Mouse (Mus musculus) heart, embryonic 15.5 days (tissue): Measurements from ENCODE around the gene Cgnl1. TPM values are rescaled to one million over a fixed set of nuclear protein-coding genes. Genes with fewer than 3 reads are reported as not detected.
"Not testable (repeated sequence)": the region's sequence is repeated elsewhere in the genome, so short reads cannot be mapped to it uniquely, and the experiment has no call there.

Experiments
- ATAC-seq: fragments of 200-750 bp; cut with Nextera tagmentation; replicated peaks from 2 replicates; pipeline ENCODE4 v1.8.0; 2017; ENCODE audit warnings: low read depth, moderate TSS enrichment; ENCODE audit not compliant: insufficient number of reproducible peaks, insufficient read depth, low FRiP score
- H3K27ac ChIP-seq: fragments of 300-500 bp; sonication (generic); 2 replicates; pipeline ENCODE4 v1.5.1; 2015; ENCODE audit warnings: mild to moderate bottlenecking, inconsistent platforms
- H3K27me3 ChIP-seq: fragments of 300-500 bp; sonication (generic); 2 replicates; pipeline ENCODE4 v1.6.1; 2015; ENCODE audit warnings: inconsistent platforms
- H3K36me3 ChIP-seq: fragments of 300-500 bp; sonication (generic); 2 replicates; pipeline ENCODE4 v1.6.1; 2015; ENCODE audit warnings: mild to moderate bottlenecking, inconsistent platforms
- H3K4me1 ChIP-seq: fragments of 300-500 bp; sonication (generic); replicated peaks from 2 replicates; pipeline ENCODE4 v1.6.1; 2015; ENCODE audit warnings: inconsistent platforms
- H3K4me2 ChIP-seq: fragments of 300-500 bp; sonication (generic); 2 replicates; pipeline ENCODE4 v1.6.1; 2015; ENCODE audit warnings: inconsistent platforms, mild to moderate bottlenecking, moderate library complexity
- H3K4me3 ChIP-seq: fragments of 300-500 bp; sonication (generic); 2 replicates; pipeline ENCODE4 v1.5.1; 2015; ENCODE audit warnings: mild to moderate bottlenecking, inconsistent platforms
- H3K9ac ChIP-seq: fragments of 300-500 bp; sonication (generic); 2 replicates; pipeline ENCODE4 v1.6.1; 2015; ENCODE audit warnings: mild to moderate bottlenecking, inconsistent platforms
- H3K9me3 ChIP-seq: fragments of 300-500 bp; sonication (generic); replicated peaks from 2 replicates; pipeline ENCODE4 v1.6.1; 2016; ENCODE audit warnings: inconsistent platforms
- WGBS: fragments of 180-500 bp; shearing (Covaris S2); methylation state at CpG from one replicate; pipeline ENCODE4 v1.1.7; 2015; ENCODE audit warnings: mixed read lengths; 5-methylcytosine and 5-hydroxymethylcytosine counted together
- polyA plus RNA-seq: library from polyadenylated mRNA; unstranded; fragments of >200 nt; fragmentation: Nextera tagmentation; extraction: Ambion mirVana; gene quantifications from 2 replicates; pipeline ENCODE4 v1.2.1, GENCODE M21; 2015

The Cgnl1 gene
- polyA plus RNA-seq, 1 experiment from 2014 or later: 32.7 TPM

DNA sequence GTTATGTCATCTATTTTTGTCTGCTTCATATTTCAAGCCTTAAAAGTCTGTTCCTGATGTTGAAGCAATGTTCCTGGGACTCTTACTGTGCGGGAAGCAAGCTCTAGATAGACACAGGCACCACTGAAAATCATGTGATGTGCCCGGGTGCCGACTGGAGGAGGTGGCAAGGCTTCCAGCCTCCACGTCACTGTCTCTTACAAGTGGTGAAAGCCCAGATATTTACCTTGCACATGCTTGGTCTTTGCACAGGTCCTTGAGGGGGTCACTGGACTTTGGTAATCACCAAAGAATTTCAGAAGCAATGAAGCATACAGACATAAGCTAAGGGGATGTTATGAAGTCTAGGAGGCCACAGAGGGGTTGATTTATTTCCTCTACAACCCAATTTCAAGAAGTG, 149.4 kb downstream of the Cgnl1 start:
- H3K4me2 ChIP-seq: no peak overlapping the region
- peak overlapping the region; percentile 79 for H3K27ac ChIP-seq
- H3K9ac ChIP-seq: no peak overlapping the region
- no peaks in the 10 kb centered on the region for H3K36me3 ChIP-seq
- no peaks in the 10 kb centered on the region for H3K27me3 ChIP-seq
- no peaks in the 10 kb centered on the region for H3K9me3 ChIP-seq
- H3K4me1 ChIP-seq: peaks cover 28% of the 10 kb centered on the region
- ATAC-seq: no peak
- WGBS: 40% methylated on average over 4 of the region's 4 CpGs
- H3K4me3 ChIP-seq: no peak overlapping the region

DNA sequence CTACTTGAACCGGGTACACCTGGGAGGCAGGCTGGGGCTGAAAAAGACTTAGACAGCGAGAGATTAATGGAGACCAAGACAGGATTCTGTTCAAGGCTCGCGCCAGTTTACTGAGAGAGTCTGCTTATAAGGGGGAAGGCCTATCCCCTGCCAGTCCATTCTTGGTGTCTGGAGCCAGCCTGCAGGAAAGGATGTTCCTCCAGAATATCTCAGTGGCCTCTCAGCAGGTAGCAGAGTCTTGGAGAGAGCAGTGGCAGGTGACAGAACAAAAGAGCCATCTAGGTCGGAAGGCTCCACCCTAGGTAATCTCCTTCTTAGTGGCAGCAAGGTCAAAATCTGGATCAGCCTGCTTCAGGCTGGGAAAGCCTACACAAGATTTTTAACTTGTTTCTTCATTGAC, 151.3 kb downstream of the Cgnl1 start:
- H3K27ac ChIP-seq, H3K27me3 ChIP-seq, H3K4me3 ChIP-seq, ATAC-seq, H3K36me3 ChIP-seq, H3K9me3 ChIP-seq, H3K4me2 ChIP-seq, H3K9ac ChIP-seq: not testable (repeated sequence)
- peaks cover 29% of the 10 kb centered on the region for H3K4me1 ChIP-seq
- WGBS: 86% methylated on average over 5 of the region's 5 CpGs

DNA sequence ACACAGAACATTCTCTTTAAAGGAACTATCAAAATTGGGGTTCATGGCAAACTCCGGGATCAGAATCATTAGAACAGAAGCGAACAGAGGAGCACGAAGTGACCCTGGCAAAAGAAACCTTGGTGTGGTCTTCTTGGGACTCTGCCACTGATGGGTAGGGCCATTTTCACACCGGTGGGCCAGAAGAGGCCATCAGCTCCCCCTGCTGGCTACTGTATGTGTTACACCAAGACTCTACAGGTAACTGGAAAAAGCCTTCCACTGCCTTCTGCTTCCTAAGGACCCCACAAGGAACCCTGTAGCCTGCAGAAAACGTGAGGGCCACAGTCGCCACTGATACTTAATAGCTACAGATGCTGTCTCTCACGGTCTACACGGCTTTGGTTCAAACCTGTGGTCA, 154.0 kb downstream of the Cgnl1 start:
- H3K4me2 ChIP-seq: no peak overlapping the region
- H3K4me3 ChIP-seq: no peak overlapping the region
- H3K36me3 ChIP-seq: no peaks in the 10 kb centered on the region
- no peak overlapping the region for H3K9ac ChIP-seq
- H3K27me3 ChIP-seq: no peaks in the 10 kb centered on the region
- H3K9me3 ChIP-seq: no peaks in the 10 kb centered on the region
- peaks cover 12% of the 10 kb centered on the region for H3K4me1 ChIP-seq
- ATAC-seq: no peak
- no peak overlapping the region for H3K27ac ChIP-seq
- 47% methylated on average over 8 of the region's 8 CpGs for WGBS

DNA sequence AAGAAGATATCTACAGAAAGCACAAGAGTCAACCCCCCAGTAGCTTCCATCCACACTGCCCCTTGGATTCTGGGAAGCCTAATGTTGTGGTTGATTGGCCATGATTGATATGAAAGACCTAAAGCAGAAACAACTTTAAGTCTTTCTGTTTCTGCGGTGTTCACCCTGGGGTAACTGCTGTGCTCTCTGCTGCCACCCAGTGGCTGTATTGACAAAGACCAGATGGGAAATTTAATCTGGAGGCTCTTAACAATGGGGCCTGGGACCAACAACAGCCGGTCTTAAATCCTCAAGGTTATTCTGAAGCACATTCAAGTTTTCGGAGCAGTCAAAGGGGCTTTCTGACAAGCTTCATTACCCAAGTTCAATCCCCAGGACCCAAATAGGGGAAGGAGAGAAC, 155.2 kb downstream of the Cgnl1 start:
- Histone ChIP-seq H3K27me3 (no peaks in the 10 kb centered on the region), H3K4me1 (peaks cover 17% of the 10 kb centered on the region), H3K9me3 (no peaks in the 10 kb centered on the region), H3K36me3 (no peaks in the 10 kb centered on the region), H3K4me3 (no peak overlapping the region), H3K9ac (no peak overlapping the region), H3K4me2 (no peak overlapping the region), H3K27ac (no peak overlapping the region)
- ATAC-seq: peak; percentile 45; the same call in 1 of the 2 replicates
- WGBS: 3% methylated on average over 3 of the region's 3 CpGs

DNA sequence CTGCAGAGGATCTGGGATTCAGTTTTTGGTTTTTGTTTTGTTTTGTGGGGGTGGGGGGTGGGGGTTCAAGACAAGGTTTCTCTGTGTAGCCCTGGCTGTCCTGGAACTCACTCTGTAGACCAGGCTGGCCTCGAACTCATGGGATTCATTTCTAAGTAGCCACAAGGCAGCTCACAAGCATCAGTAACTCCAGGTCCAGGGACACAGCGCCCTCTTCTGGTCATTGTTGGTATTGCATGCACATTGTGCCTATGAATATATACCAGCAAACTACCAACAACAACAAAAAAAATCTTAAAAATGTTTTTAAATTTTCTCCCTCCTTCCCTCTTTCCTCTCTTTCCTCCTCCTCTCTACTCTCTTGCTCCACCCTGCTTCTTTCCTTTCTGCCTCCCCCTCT, 156.8 kb downstream of the Cgnl1 start:
- H3K9me3 ChIP-seq: no peaks in the 10 kb centered on the region
- no peak for ATAC-seq
- no peak overlapping the region for H3K27ac ChIP-seq
- peaks cover 20% of the 10 kb centered on the region for H3K4me1 ChIP-seq
- H3K9ac ChIP-seq: no peak overlapping the region
- no peak overlapping the region for H3K4me2 ChIP-seq
- H3K4me3 ChIP-seq: no peak overlapping the region
- H3K27me3 ChIP-seq: no peaks in the 10 kb centered on the region
- H3K36me3 ChIP-seq: no peaks in the 10 kb centered on the region
- 22% methylated on average over 2 of the region's 2 CpGs for whole genome bisulfite sequencing

DNA sequence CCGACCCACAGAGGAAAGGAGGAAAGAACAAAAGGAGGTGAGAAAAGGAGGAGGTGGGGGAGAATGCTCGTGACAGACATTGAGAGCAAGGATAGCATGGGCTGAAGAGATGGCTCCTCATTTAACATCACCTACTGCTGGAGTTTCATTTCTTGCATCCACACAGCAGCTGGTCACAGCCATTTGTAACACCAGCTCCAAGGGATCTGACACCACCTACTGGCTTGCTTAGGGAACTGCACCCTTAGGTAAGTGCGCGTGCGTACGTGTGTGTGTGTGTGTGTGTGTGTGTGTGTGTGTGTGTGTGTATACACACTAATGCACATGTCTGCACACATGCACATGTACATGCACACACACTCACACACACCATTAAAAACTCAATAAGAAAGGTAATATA, 158.4 kb downstream of the Cgnl1 start:
- Histone ChIP-seq H3K4me2 (no peak overlapping the region), H3K9me3 (no peaks in the 10 kb centered on the region), H3K9ac (no peak overlapping the region), H3K27ac (no peak overlapping the region), H3K27me3 (no peaks in the 10 kb centered on the region), H3K36me3 (no peaks in the 10 kb centered on the region), H3K4me1 (peaks cover 36% of the 10 kb centered on the region), H3K4me3 (no peak overlapping the region)
- ATAC-seq: no peak
- whole genome bisulfite sequencing: 88% methylated on average over 6 of the region's 6 CpGs

GRCm38 (mm10) chr9:71611876-71612275, 159.5 kb downstream of the Cgnl1 start:
- Histone ChIP-seq H3K9me3 (no peaks in the 10 kb centered on the region), H3K4me2 (no peak overlapping the region), H3K4me1 (peaks cover 45% of the 10 kb centered on the region), H3K36me3 (no peaks in the 10 kb centered on the region), H3K27ac (peak overlapping the region; percentile 25), H3K27me3 (no peaks in the 10 kb centered on the region), H3K9ac (no peak overlapping the region), H3K4me3 (no peak overlapping the region)
- WGBS: 42% methylated on average over 4 of the region's 4 CpGs
- no peak; the same call in 1 of the 2 replicates for ATAC-seq

DNA sequence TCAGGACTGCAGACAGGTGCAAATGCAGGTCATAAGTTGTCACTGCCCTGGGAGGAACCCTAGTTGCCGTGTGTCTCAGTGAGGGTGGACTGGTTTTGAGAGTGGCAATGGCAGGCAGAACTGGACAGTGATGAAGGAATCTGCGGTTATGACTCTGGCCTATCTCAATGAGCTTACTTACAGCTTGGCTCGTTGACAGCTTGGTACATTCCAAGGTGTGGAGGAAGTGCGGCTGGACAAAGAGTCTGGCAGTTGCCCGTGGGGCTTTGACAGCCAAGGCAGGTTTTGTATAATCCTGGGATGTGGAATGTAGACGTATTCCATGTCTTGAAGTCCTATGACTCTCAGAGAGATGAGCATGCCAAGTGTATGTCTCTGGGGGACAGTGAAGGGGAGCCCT, 162.4 kb downstream of the Cgnl1 start:
- Histone ChIP-seq H3K9ac (no peak overlapping the region), H3K4me3 (no peak overlapping the region), H3K4me1 (peaks cover 63% of the 10 kb centered on the region), H3K9me3 (no peaks in the 10 kb centered on the region), H3K27ac (peak overlapping the region; percentile 72), H3K4me2 (peak overlapping the region; percentile 17), H3K27me3 (no peaks in the 10 kb centered on the region), H3K36me3 (no peaks in the 10 kb centered on the region)
- 21% methylated on average over 6 of the region's 6 CpGs for WGBS
- peak; percentile 40; the same call in 1 of the 2 replicates for ATAC-seq

GRCm38 (mm10) chr9:71606296-71607057, 164.9 kb downstream of the Cgnl1 start:
- Histone ChIP-seq H3K27me3 (no peaks in the 10 kb centered on the region), H3K9ac (no peak overlapping the region), H3K4me3 (no peak overlapping the region), H3K4me1 (peaks cover 54% of the 10 kb centered on the region), H3K27ac (peak overlapping the region; percentile 77), H3K4me2 (no peak overlapping the region), H3K9me3 (no peaks in the 10 kb centered on the region), H3K36me3 (no peaks in the 10 kb centered on the region)
- peak; percentile 85 for ATAC-seq
- WGBS: 29% methylated on average over 13 of the region's 13 CpGs

- Histone ChIP-seq H3K4me3 (no peak overlapping the region), H3K9me3 (no peaks in the 10 kb centered on the region), H3K27me3 (no peaks in the 10 kb centered on the region), H3K4me2 (no peak overlapping the region), H3K27ac (0 out of 2 replicates have a peak overlapping the region, but pooled peaks have one; percentile 3), H3K36me3 (no peaks in the 10 kb centered on the region), H3K4me1 (peaks cover 50% of the 10 kb centered on the region), H3K9ac (no peak overlapping the region)
- WGBS: 35% methylated on average over 6 of the region's 6 CpGs
- ATAC-seq: no peak
Observed at GRCm38 (mm10) chr9:71604914-71605635, 166.3 kb downstream of the Cgnl1 start.

DNA sequence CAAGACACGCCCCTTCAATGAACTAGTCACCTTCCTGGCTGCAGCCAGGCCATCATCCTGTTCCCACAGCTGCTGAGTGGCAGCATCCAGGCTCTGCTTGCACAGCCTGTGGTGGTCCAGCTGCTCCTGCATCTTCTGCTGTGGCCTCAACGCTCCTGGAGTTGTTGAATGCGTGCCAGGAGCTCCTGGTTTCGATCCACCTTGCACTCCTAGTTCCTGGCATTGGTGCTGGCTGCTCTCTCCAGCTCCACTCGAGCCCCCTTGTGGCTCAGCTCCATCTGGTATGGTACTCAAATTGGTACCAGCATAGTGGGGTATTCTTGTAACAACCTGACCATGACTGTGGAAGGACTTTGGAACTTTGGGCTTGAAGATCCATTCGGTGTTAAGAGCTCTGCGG, 171.5 kb downstream of the Cgnl1 start:
- peaks cover 15% of the 10 kb centered on the region for H3K4me1 ChIP-seq
- H3K9me3 ChIP-seq: no peaks in the 10 kb centered on the region
- H3K4me3 ChIP-seq: no peak overlapping the region
- no peaks in the 10 kb centered on the region for H3K27me3 ChIP-seq
- no peaks in the 10 kb centered on the region for H3K36me3 ChIP-seq
- 63% methylated on average over 7 of the region's 7 CpGs for WGBS
- H3K27ac ChIP-seq: no peak overlapping the region
- ATAC-seq: 0 out of 2 replicates have a peak, but pooled peaks have one; percentile 29
- no peak overlapping the region for H3K4me2 ChIP-seq
- H3K9ac ChIP-seq: no peak overlapping the region
